Mouse (Mus musculus) ES-Bruce4 (cell line): Measurements from ENCODE around the gene Nrbf2. TPM values are rescaled to one million over a fixed set of nuclear protein-coding genes. Genes with fewer than 3 reads are reported as not detected.

Source experiments
- H3K27ac ChIP-seq: 2 replicates; pipeline ENCODE4 v1.5.1; 2012; ENCODE audit warnings: low read length, inconsistent platforms; ENCODE audit not compliant: insufficient read depth
- H3K27me3 ChIP-seq: 2 replicates; pipeline ENCODE4 v1.6.1; 2012; ENCODE audit warnings: mild to moderate bottlenecking, low read length, inconsistent platforms; ENCODE audit not compliant: control insufficient read depth, poor library complexity, insufficient read depth, severe bottlenecking
- H3K36me3 ChIP-seq: 2 replicates; pipeline ENCODE4 v1.6.1; 2012; ENCODE audit warnings: inconsistent platforms, mild to moderate bottlenecking, low read length, moderate library complexity; ENCODE audit not compliant: control insufficient read depth, poor library complexity, insufficient read depth, severe bottlenecking
- H3K4me1 ChIP-seq: one replicate; pipeline ENCODE4 v1.8.1; 2011; ENCODE audit warnings: low read length; ENCODE audit not compliant: control insufficient read depth, insufficient read depth
- H3K4me3 ChIP-seq: 2 replicates; pipeline ENCODE4 v1.5.1; 2011; ENCODE audit warnings: low read depth, mild to moderate bottlenecking, low read length
- H3K9ac ChIP-seq: 2 replicates; pipeline ENCODE4 v1.6.1; 2012; ENCODE audit warnings: low read depth, mild to moderate bottlenecking, inconsistent platforms; ENCODE audit not compliant: poor library complexity, severe bottlenecking
- H3K9me3 ChIP-seq: replicated peaks from 2 replicates; pipeline ENCODE4 v1.6.1; 2012; ENCODE audit warnings: mild to moderate bottlenecking, low read length, inconsistent platforms; ENCODE audit not compliant: control insufficient read depth, poor library complexity, insufficient read depth, severe bottlenecking
- CTCF ChIP-seq: IDR thresholded peaks from one replicate; pipeline ENCODE4 v1.8.1; 2011; ENCODE audit warnings: low read depth, low read length
- EP300 ChIP-seq: IDR thresholded peaks from 2 replicates; pipeline ENCODE4 v1.6.1; 2011; ENCODE audit warnings: low read depth, low read length; ENCODE audit not compliant: insufficient read depth
- POLR2A ChIP-seq: IDR thresholded peaks from one replicate; pipeline ENCODE4 v1.8.1; 2011; ENCODE audit warnings: low read length; ENCODE audit not compliant: insufficient read depth
- polyA plus RNA-seq: library from polyadenylated mRNA; stranded (reverse); fragments of >200 nt; gene quantifications from 2 replicates; pipeline ENCODE4 v1.2.4, GENCODE M21; 2011; ENCODE audit warnings: low read depth; ENCODE audit not compliant: missing spikeins, insufficient read depth, insufficient read length

Gene Nrbf2
- polyA plus RNA-seq, 1 experiment, result 22.5 TPM

GRCm38 (mm10) chr10:67311277-67311959 is 26.3 kb upstream of the Nrbf2 start:
- Histone ChIP-seq H3K9me3 (no peaks in the 10 kb centered on the region; the same call in 1 of the 2 replicates), H3K9ac (no peak overlapping the region), H3K36me3 (no peaks in the 10 kb centered on the region), H3K27ac (no peak overlapping the region), H3K27me3 (no peaks in the 10 kb centered on the region), H3K4me1 (no peaks in the 10 kb centered on the region), H3K4me3 (no peak overlapping the region)
- TF ChIP-seq EP300, result no peak
- TF ChIP-seq CTCF, result peak; percentile 49

- H3K9ac ChIP-seq, result no peak overlapping the region
- TF ChIP-seq POLR2A (no peak), EP300 (no peak), CTCF (no peak)
- no peaks in the 10 kb centered on the region; the same call in 1 of the 2 replicates for H3K9me3 ChIP-seq
- H3K4me3 ChIP-seq, result no peak overlapping the region
- H3K27me3 ChIP-seq, result no peaks in the 10 kb centered on the region
- no peaks in the 10 kb centered on the region for H3K4me1 ChIP-seq
- H3K36me3 ChIP-seq, result no peaks in the 10 kb centered on the region
- H3K27ac ChIP-seq, result no peak overlapping the region
These were observed 24.5 kb upstream of the Nrbf2 start for GRCm38 (mm10) chr10:67309483-67310138.

- Histone ChIP-seq H3K9ac (no peak overlapping the region), H3K4me1 (no peaks in the 10 kb centered on the region), H3K36me3 (no peaks in the 10 kb centered on the region), H3K4me3 (no peak overlapping the region), H3K27ac (no peak overlapping the region), H3K9me3 (no peaks in the 10 kb centered on the region), H3K27me3 (no peaks in the 10 kb centered on the region)
- no peak for TF ChIP-seq EP300
- no peak for TF ChIP-seq CTCF
- TF ChIP-seq POLR2A, result no peak
These were observed 17.2 kb upstream of the Nrbf2 start for GRCm38 (mm10) chr10:67302340-67302739.

- H3K27ac ChIP-seq, result no peak overlapping the region
- no peak overlapping the region for H3K9ac ChIP-seq
- TF ChIP-seq CTCF (no peak), EP300 (no peak), POLR2A (no peak)
- no peak overlapping the region for H3K4me3 ChIP-seq
- H3K27me3 ChIP-seq, result no peaks in the 10 kb centered on the region
- no peaks in the 10 kb centered on the region for H3K9me3 ChIP-seq
- no peaks in the 10 kb centered on the region for H3K4me1 ChIP-seq
- no peaks in the 10 kb centered on the region for H3K36me3 ChIP-seq
These were observed 15.9 kb upstream of the Nrbf2 start for GRCm38 (mm10) chr10:67301046-67301445.

GRCm38 (mm10) chr10:67299285-67299684 is 14.2 kb upstream of the Nrbf2 start:
- Histone ChIP-seq H3K27me3 (no peaks in the 10 kb centered on the region), H3K4me3 (no peak overlapping the region), H3K9ac (no peak overlapping the region), H3K36me3 (no peaks in the 10 kb centered on the region), H3K27ac (peak overlapping the region; percentile 58), H3K4me1 (no peaks in the 10 kb centered on the region), H3K9me3 (no peaks in the 10 kb centered on the region)
- TF ChIP-seq POLR2A (no peak), CTCF (no peak), EP300 (no peak)

- H3K36me3 ChIP-seq, result no peaks in the 10 kb centered on the region
- H3K27me3 ChIP-seq, result no peaks in the 10 kb centered on the region
- H3K9me3 ChIP-seq, result no peaks in the 10 kb centered on the region
- no peak overlapping the region for H3K27ac ChIP-seq
- H3K4me3 ChIP-seq, result no peak overlapping the region
- TF ChIP-seq POLR2A, result no peak
- TF ChIP-seq EP300, result no peak
- TF ChIP-seq CTCF, result no peak
- H3K9ac ChIP-seq, result no peak overlapping the region
- H3K4me1 ChIP-seq, result no peaks in the 10 kb centered on the region
These were observed 13.8 kb upstream of the Nrbf2 start for GRCm38 (mm10) chr10:67298856-67299255.
